Mouse (Mus musculus) lung, postnatal 0 days (tissue): ENCODE data around the gene Amotl1.

Experiments
- CTCF ChIP-seq: IDR thresholded peaks from 2 replicates; pipeline ENCODE4 v1.5.1; 2016; ENCODE audit warnings: antibody characterized with exemption, mild to moderate bottlenecking
- EP300 ChIP-seq: IDR thresholded peaks from 2 replicates; pipeline ENCODE4 v1.6.1; 2016; ENCODE audit warnings: antibody characterized with exemption, mild to moderate bottlenecking, control low read depth

DNA sequence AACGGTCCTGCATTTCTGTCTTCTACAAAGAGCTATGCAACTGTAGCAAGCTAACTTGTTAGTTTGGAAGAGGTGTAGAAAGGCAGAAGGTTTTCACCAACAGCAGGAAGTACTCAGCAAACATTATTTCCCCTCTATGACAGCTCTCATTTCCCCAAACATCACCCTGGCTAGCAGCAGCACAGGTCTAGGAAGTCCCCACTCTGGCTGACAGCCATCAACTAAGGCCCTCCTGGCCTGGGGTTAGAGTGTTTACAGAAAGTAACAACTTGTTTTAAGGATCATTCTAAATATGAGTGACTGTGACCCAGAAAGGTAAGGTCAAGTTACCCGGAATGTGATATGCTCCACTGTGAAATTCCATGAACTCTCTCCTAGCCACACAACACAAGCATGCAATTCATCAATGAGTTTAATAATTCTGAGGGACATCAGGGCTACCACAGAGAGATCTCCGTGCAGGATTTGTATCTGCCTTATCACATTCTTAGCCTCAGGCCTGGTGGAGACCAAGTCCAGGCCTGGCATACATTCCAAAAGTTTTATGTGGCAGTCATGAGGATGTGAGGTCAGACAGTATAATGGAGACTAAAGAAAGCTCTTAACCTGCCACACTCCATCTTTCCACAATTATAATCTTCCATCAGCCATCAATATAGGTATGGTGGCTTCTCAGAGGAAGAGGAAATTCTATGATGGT lies 123.7 kb downstream of the Amotl1 start:
- TF ChIP-seq CTCF (no peak), EP300 (peak; percentile 19; the same call in 1 of the 2 replicates)
